Mouse (Mus musculus): ENCODE results near the gene Spsb1. TPM values are rescaled to one million over a fixed set of nuclear protein-coding genes. Genes with fewer than 3 reads are reported as not detected.

The Spsb1 gene
- total RNA-seq, 2 experiments from 2014 or later: not detected

DNA sequence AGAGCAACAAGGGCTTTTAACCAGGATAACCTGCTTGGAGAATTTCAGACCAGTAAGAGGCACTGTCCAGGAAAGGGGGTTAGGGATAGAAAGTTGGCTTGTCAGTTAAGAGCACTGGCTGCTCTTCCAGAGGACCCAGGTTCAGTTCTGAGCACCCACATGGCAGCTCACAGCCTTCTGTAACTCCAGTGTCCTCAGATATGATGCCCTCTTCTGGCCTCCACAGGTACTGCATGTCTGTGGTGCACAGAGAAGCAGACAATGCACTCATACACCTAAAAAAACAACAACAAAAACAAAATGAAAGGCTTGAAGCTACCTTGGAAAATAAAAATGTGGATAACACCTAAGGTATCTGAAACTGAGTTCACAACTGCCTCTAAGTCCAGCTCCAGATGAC is 84.4 kb downstream of the Spsb1 start:
- no peak for ATAC-seq (replicated peaks; ENCODE audit: low FRiP score, poor library complexity, severe bottlenecking)

DNA sequence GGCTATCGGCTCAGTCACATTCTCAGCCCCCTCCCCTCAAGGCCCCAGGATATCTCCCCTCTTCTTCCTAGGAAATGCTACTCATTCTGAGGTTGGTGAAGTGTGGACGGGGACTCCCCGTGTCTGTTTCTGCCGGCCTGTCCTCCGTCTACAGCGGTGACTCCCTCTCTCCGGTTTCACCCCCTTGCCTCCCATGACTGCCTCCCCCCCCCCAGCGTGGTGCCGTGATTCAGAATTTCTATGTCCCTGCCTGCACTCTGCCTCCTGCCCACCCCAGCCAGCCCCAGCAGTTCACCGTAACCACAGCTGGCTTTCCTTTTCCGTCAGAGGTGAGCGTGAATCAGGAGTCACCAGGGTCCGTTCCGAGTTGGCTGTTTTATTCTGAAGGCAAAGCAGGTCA is 86.1 kb downstream of the Spsb1 start:
- no peak for ATAC-seq (replicated peaks; ENCODE audit: low FRiP score, poor library complexity, severe bottlenecking)

DNA sequence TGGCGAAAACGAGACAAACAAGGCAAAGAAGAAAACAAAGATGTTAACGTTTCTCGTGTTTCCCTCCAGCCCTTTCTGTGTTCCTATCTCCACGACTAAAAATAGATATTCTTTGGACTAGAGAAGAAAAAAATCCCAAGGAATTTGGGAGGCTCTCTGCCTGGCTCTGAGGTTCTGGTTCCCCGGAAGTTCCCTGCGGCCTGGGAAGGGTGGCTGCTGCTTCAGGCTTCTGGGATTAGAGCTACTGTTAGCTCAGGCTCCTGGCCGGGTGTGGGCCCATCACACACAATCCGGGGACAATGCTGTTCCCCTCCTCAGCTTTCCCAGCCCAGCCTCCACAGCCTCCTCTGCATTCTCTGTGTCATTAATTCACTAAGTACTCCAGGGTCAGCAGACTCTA is 86.8 kb downstream of the Spsb1 start:
- ATAC-seq (replicated peaks; ENCODE audit: low FRiP score, poor library complexity, severe bottlenecking): no peak

DNA sequence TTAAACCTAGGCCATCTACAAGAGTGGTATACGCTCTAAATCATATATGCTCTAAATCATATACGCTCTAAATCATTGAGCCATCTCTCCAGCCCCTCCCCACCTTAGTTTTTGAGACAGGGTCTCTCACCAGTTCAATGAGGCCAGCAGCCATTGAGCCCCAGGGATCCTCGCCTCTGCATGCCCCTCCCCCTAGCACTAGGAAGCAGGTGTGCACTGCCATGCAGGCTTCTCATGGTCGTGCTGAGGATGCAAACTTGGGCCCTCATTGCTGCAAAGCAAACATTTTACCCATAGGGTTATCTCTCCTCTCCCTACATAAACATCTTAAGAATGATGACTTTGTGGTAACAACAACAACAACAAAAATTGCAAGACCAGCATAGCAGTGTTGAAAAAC is 87.5 kb downstream of the Spsb1 start:
- ATAC-seq (replicated peaks; ENCODE audit: low FRiP score, poor library complexity, severe bottlenecking): no peak

DNA sequence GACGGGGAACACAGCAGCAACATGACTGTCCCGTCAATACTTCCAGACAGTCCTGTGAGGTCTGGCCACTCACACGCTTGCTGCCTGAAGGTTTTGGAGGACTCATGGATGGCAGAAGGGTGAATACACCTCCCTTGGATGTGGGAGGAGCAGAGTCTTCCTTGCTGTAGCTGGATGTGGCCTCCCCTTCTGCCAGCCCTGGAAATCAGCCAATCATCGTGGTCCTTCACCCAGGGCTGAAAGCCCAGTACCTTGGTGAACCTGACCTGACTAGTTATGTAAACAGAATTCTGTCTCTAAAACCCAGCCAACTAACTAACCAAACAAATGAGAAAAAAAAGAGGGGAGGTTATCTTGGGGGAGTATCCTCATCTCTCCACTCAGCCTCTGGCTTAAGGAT is 90.4 kb downstream of the Spsb1 start:
- no peak for ATAC-seq (replicated peaks; ENCODE audit: low FRiP score, poor library complexity, severe bottlenecking)

DNA sequence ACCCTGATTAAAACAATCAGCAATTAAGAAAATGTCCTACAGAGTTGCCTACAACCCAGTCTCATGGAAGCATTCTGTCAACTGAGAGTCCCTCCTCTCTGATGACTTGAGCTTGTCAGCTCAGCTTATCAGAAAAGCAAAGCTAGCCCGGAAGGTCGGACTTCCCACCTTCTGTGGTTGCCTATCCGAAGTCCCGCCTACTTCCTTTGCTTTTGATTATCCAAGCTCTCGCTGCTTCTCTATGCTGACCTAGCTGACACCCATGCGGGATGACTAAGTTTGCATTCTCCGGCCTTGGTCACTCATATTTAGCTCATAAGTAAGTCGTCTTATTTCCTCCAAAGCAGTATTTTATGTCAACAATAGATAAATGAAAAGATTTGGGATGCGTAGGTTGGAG is 91.3 kb downstream of the Spsb1 start:
- no peak for ATAC-seq (replicated peaks; ENCODE audit: low FRiP score, poor library complexity, severe bottlenecking)

DNA sequence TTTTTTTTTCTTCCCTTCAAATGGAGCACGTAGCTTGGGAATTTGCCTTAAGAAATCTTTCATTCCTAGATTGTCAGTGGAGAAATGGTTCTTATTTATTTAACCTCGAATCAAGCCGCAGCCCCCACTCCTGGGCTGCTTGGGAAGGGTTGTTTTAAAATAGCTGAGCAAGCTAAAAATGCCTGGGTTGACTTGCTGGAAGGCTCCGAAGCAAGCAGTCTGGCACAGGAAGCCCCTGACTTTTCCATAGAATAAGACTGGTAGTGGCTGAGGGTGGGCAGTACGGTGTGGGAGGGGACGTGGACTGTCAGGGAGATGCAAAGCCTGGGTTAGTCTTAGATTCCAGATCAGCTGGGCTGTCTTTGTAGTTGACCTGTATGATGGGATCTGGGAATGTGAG is 94.5 kb downstream of the Spsb1 start:
- no peak for ATAC-seq (replicated peaks; ENCODE audit: low FRiP score, poor library complexity, severe bottlenecking)

DNA sequence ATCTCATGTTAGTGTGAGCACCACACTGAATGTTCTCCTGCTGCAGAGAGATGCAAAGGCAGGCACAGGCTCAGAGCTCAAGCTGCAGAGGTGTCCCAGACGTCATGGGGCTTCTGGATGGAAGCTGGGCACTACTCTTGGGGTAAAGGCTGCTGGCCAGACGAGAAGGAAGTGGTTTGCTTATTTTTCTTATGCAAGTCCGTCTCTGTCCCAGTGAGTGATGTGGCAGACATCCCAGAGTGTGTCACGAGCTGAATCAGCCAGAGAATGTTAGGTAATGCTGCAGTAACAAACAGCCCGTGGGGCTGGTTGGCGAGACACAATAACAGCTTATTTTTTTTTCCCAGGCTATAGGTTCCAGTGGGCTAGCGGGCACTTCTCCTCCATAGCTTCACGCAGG is 96.3 kb downstream of the Spsb1 start:
- no peak for ATAC-seq (replicated peaks; ENCODE audit: low FRiP score, poor library complexity, severe bottlenecking)

DNA sequence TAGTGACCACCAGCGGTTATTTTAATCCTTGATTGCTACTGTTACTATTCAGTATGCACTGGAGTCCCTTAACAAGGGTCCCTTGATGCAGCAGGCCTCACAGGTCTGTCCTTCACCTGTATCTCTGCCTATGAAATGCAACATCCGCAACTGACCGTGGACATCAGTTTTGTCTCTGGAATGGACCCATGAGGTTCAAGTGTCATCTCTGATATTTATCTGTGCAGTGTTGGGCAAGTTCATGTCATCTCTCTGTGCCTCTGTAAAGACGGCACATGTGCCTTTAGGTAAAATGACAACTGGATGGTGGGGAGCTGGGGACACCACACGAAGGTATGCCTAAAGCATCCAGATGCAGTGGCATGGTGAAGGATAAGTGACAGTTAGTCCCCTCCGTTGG is 96.7 kb downstream of the Spsb1 start:
- ATAC-seq (replicated peaks; ENCODE audit: low FRiP score, poor library complexity, severe bottlenecking): no peak

DNA sequence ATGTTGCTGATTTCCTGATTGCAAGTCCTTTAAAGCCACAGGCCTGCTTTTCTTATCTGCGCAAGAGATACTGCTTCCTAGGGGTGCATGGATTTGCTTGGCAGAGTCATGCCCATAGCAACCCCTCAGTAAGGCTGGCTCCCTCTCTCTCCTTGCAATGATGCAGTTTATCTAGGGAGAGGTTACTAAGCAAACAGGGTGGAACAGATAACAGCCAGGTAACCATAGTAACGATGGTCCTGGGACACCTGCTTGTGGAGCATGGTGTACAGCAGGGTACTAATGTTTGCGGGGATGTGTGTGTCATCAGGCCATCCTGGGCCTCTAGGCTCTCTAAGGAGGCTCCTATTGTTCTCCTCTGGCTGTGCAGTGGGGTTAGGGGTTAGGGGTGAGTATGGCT is 97.2 kb downstream of the Spsb1 start:
- no peak for ATAC-seq (replicated peaks; ENCODE audit: low FRiP score, poor library complexity, severe bottlenecking)

DNA sequence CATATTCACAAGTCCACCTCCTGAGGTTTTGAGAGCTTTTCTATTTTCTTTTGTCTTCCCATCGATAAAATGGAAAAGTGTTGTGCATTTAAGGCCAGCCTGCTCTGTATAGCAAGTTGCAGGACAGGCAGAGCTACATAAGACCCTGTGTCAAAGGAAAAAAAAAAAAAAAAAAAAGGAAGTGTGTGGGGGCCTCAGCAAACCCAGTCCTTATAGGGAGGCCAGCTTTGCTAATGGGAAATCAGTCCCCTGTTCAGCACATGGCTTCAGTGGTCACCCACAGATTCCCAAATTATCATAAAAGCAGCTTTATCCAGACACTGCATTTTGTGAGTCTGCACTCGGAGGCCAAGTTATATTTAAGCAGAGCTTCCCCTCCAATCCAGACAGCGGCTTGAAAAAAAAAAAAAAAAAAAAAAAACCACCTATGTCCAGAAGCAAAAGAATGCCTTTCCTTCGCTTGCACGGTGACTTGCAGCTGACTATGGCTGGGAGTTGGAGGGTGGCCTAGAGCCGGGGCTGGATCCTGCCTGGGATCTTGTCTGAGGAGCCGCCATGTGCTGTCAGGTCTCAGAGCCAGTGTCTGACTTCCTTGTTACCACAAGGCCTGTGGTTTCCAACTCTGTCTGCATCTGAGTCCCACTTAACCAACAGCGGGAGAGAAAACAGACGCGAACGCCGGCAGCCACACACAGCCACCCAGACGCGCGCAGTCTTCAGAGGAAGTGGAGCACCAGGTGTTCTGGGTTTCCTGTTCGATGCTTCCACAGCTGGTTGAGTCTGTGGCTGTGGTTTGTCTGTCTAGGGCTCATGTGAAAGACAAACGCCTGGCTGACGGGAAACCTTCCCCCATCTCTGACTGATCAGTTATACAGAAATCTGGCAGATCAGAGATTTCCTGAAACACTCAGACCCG is 98.7 kb downstream of the Spsb1 start:
- ATAC-seq (replicated peaks; ENCODE audit: low FRiP score, poor library complexity, severe bottlenecking): no peak

DNA sequence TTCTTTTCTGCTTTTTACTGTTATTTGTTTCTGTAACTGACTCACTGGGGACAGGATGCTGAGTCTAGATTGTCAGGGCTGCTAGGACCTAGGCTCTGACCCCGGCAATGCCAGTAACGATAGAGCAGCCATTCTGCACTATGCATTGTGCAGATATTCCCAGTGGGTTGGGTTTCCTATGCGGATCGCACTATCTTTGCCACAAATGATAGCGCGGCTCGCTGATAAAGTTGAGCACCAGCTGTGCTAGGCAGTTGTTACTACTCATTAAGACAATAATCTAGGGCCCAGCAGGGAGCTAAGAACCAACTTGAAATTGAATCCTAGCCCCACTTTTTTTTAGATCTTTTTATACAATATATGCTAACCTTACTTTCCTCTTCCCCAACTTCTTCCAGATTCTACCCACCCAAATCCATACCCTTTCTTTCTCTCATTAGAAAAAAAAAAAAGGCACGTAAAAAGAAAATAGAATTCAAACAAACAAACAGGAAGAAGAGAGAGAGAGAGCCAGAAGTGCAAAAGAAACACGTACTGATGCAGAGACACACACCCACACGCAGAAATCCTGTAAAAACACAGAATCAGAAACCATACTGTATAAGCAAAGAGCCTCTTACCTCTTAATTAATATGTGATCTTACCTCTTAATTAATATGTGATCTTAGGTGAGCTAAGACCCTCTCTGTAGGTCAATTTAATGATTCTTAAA is 99.5 kb downstream of the Spsb1 start:
- no peak for ATAC-seq (replicated peaks; ENCODE audit: low FRiP score, poor library complexity, severe bottlenecking)

DNA sequence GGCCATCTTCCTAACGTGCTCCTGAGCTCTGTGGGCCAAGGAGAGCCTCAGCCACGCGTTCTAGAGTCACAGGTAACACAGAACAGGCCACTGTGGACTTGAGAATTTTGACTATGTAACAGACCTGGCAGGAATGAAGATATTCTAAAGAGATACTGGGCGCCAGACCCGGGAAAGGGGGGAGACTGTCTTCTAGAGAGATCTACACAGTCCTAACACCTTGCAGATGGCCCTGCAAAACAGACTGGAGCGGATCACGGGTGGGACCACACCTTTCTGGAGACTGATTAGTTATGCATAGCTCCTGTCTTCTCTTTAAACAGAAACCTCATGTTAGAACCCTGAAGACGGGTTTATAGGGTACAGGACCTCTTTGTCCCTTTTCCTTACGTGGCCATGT is 100.1 kb downstream of the Spsb1 start:
- ATAC-seq (replicated peaks; ENCODE audit: low FRiP score, poor library complexity, severe bottlenecking): no peak

DNA sequence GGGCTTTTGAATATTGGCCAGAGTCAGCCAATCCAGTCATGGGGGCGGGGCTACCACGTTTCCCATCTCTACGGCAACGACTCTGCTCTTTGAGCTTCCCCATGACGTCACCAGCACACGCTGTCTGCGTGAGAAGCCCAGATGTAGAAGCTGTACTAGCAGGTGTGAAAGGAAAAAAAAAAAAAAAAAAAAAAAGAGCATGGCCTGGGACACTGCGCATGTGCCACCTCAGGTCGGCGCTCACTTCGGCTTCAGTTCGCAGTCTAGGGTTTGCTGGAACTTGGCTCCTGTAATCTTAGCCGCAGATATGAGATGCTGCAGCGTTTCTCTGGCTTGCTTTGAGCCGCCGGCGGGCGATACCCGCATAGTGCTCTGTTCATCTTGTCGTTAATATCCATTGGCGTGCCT is 100.5 kb downstream of the Spsb1 start:
- peak; percentile 63; the same call in 1 of the 2 replicates for ATAC-seq (replicated peaks; ENCODE audit: low FRiP score, poor library complexity, severe bottlenecking)

DNA sequence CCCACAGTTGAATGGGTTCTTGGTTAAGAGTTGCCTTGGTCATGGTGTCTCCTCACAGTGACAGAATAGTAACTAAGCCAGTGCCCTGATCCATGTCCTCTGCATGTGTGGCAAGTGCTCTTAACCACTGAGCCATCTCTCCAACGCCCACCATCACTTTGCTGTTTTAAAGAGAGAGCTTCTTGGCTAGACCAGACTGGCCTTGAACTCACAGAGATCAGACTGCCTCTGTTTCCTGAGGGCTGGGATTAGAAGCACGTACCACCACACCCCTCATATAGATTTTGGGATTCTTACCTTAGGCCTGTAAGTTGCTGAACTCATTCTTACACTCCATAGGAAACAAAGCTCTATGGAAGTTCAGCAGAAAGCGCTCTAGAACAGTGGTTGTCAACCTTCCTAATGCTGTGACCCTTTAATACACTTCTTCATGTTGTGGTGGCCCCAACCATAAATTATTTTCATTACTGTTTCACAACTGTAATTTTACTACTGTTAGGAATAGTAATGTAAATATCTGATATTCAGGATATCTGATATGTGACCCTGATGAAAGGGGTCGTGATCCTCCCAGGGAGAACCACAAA is 101.1 kb downstream of the Spsb1 start:
- no peak for ATAC-seq (replicated peaks; ENCODE audit: low FRiP score, poor library complexity, severe bottlenecking)

DNA sequence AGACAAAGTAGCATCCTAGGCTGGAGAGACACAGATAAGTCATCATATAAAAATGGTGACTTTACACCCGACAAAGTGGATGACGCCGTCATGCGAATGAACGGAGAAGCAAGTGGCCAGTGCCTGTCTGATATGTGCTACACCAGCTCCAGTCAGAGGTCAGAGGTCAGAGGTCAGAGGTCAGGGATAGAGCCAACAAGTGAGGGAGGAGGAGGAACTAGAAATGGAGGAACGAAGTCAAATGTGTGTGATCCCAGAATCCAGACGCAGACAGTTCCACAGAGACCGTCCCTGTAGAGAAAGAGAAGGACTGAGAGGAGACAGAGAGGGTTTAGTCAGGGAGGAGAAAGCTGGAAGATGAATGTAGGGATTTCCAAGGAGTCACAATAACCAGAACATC is 103.3 kb downstream of the Spsb1 start:
- no peak for ATAC-seq (replicated peaks; ENCODE audit: low FRiP score, poor library complexity, severe bottlenecking)

DNA sequence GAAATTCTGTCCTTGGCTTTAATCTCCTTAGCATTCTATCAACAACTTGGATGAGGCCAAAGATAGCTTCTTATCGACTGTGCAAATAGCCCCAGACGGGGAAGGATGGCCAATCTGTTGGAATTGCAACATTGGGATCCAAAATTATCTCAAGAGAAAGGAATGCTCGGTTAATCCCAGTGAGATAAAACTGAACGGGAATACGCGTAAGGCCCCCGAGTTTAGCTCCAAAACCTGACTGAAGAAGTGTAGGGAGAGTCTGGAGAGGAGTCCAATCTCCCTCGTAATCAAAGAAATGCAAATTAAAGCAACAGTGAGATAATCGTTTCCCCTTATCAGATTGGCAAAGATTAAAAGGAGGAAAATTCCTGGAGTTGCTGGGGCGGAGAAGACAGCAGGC is 104.2 kb downstream of the Spsb1 start:
- ATAC-seq (replicated peaks; ENCODE audit: low FRiP score, poor library complexity, severe bottlenecking): no peak

DNA sequence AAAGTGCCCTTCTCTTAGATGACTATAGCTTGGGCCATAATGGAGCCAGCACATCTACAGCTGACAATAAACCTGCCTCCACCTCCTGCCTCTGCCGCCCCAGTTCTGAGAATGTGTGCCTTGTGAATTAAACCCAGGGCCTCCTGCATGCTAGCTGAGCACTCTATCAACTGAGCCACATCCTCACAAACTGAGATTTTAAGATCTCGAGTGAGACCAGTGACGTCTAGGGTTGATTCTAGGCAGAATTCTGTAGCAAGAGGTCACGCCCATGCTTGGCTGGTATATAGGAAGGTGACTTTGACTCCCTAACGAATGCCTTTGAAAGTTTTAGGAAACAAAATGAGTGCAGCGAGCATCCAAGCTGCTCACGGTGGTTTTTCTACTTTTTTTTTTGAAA is 104.8 kb downstream of the Spsb1 start:
- no peak for ATAC-seq (replicated peaks; ENCODE audit: low FRiP score, poor library complexity, severe bottlenecking)

DNA sequence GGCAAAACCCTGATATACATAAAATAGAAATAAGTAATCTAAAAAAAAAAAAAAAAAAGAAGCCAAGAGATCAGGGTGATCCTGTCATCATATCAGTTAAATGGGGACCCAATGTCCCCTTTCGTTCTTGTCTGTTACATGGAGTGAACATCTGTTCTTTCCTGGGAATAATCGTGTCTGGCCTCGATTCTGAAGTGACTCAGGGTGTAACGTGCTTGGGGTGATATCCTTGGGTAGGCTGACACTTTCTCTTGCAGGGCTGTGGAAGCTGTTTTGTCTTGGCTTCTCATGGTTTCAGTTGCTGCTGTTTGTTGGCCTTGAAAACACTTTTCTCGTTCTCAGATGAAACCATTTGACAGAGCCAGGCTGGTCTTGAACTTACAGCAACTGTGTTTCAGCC is 105.8 kb downstream of the Spsb1 start:
- no peak for ATAC-seq (replicated peaks; ENCODE audit: low FRiP score, poor library complexity, severe bottlenecking)

DNA sequence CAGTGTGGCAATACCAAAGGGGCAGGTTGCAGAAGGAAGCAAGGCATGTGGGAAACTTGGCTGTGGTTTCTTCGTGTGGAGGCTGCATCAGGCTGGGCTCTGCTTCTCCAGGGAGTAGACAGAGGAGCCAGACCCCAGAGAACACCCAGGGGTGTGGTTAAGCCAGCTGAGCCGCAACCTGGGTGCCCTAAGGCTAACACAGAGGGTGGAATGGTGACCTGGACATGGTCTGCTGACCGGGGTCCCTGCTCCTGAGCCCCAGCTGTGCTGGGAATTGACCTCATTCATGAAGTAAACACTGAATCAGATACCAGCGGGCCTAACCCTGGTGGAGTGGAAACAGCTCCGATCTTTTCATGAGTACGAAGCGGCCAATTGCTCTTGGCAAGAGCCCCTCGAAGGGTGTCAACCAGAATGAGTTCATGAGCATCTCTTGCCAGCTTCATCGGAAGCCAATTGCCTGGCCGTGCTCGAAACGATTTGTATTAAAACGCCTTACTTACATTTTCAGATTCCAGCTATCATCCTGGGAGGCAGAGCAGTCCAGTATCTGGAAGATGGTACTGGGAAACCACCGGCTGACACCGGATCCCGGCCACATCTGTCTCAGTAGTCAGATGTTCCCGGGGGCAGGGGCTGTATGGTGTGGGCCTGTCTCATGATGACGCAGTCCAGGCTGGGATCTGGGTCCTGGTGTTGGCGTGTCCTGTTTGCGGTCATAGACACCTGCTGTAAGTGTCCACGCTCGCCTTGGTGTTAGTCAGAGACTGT is 107.8 kb downstream of the Spsb1 start:
- no peak for ATAC-seq (replicated peaks; ENCODE audit: low FRiP score, poor library complexity, severe bottlenecking)
